Mouse (Mus musculus) embryonic facial prominence, embryonic 12.5 days (tissue): ENCODE measurements around the gene Map3k9. TPM values are rescaled to one million over a fixed set of nuclear protein-coding genes. Genes with fewer than 3 reads are reported as not detected.

Experiments
- ATAC-seq: fragments of 200-750 bp; cut with Nextera tagmentation; 2 replicates; pipeline ENCODE4 v1.8.0; 2017; ENCODE audit not compliant: insufficient number of reproducible peaks, insufficient read depth, low FRiP score, low TSS enrichment
- H3K27ac ChIP-seq: fragments of 300-500 bp; sonication (generic); 2 replicates; pipeline ENCODE4 v1.5.1; 2016; ENCODE audit warnings: mild to moderate bottlenecking
- H3K27me3 ChIP-seq: fragments of 300-500 bp; sonication (generic); 2 replicates; pipeline ENCODE4 v1.6.1; 2016; ENCODE audit warnings: mild to moderate bottlenecking, moderate library complexity
- H3K36me3 ChIP-seq: fragments of 300-500 bp; sonication (generic); 2 replicates; pipeline ENCODE4 v1.6.1; 2016; ENCODE audit warnings: mild to moderate bottlenecking
- H3K4me1 ChIP-seq: fragments of 300-500 bp; sonication (generic); 2 replicates; pipeline ENCODE4 v1.6.1; 2016
- H3K4me2 ChIP-seq: fragments of 300-500 bp; sonication (generic); replicated peaks from 2 replicates; pipeline ENCODE4 v1.6.1; 2016; ENCODE audit warnings: mild to moderate bottlenecking, moderate library complexity
- H3K4me3 ChIP-seq: fragments of 300-500 bp; sonication (generic); 2 replicates; pipeline ENCODE4 v1.5.1; 2016; ENCODE audit warnings: mild to moderate bottlenecking
- H3K9ac ChIP-seq: fragments of 300-500 bp; sonication (generic); 2 replicates; pipeline ENCODE4 v1.6.1; 2016; ENCODE audit warnings: mild to moderate bottlenecking, moderate library complexity
- H3K9me3 ChIP-seq: fragments of 300-500 bp; sonication (generic); 2 replicates; pipeline ENCODE4 v1.6.1; 2016; ENCODE audit warnings: mild to moderate bottlenecking, moderate library complexity
- WGBS: fragments of 180-500 bp; shearing (Covaris S2); methylation state at CpG from one replicate; pipeline ENCODE4 v1.1.7; 2016; 5-methylcytosine and 5-hydroxymethylcytosine counted together
- polyA plus RNA-seq: library from polyadenylated mRNA; unstranded; fragments of >200 nt; fragmentation: Nextera tagmentation; extraction: Ambion mirVana; gene quantifications from 2 replicates; pipeline ENCODE4 v1.2.1, GENCODE M21; 2016

The Map3k9 gene
- polyA plus RNA-seq: 1.6 and 1.8 TPM in 2 replicates

DNA sequence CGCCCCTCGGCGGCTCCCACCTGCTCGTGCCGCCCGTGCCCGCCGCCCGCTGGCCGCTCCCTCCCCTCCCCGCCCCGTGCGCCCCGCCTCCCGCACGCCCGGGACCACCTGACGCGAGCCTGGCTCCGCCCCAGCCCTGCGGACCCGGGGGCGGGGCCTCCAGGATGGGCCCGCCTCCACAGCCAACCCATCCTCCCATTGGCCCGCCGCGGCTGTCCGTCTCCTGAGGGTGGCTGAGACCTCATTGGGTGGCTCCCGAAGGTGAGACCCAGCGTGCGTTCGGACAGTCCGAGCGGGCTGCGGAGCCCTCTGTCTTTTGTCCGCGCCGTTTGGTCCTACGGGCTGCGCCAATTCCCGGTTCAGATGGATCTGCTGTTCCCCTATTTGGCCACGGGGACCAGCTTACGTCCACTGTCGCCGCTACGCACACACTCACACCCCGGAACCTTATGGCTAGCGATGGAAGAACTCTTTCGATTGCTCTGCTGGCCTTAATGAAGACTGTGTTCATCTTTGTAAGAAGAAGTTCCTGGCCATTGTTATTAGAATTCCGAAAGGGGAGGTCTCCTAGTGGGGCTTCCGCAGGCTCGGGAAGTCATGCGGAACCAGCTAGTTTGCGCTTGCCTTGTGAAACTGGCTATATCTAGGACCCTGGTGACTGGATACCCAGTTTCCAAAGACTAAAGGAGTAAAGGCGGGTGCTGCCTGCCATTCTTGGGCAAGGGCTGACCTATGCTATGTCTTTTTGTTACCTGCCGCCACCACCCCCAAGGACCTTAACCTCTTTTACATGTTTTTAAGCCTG is at the start of gene Map3k9:
Gene Map3k9 (minus strand): TSS at position 71 of the 805 bp plus-strand sequence.
- peaks cover 36% of the 10 kb centered on the region for H3K27me3 ChIP-seq
- WGBS: under 1% methylated on average over 41 of the region's 56 CpGs

DNA sequence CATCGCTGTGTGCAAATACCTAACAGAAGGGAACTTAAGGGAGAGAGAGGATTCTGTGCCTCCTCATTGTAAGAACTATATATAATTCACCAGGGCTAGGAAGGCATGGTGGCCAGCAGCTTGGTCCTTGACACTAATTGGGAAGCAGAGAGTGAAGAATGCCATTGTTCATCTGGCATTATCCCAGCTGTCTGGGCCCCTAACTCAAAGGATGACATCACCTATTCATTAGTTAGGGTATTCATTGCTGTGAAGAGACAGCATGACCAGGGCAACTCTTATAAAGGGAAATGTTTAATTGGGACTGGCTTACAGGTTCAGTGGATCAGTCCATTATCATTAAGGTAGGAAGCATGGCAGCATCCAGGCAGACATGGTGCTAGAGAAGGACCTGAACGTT is 47.4 kb upstream of the Map3k9 start:
- no peak overlapping the region for H3K9ac ChIP-seq
- H3K4me3 ChIP-seq: no peak overlapping the region
- no peaks in the 10 kb centered on the region for H3K9me3 ChIP-seq
- no peaks in the 10 kb centered on the region for H3K36me3 ChIP-seq
- no peak overlapping the region for H3K27ac ChIP-seq
- 73% methylated on average over 2 of the region's 2 CpGs for whole genome bisulfite sequencing
- H3K4me2 ChIP-seq: no peak overlapping the region
- no peaks in the 10 kb centered on the region for H3K4me1 ChIP-seq
- no peak for ATAC-seq
- no peaks in the 10 kb centered on the region for H3K27me3 ChIP-seq

More for the DNA sequence above, at the start of gene Map3k9:
- Histone ChIP-seq H3K4me3 (peak within 1 kb of the TSS; percentile 68), H3K4me1 (no peaks in the 10 kb centered on the region), H3K27ac (no peak within 1 kb of the TSS), H3K9ac (peak within 1 kb of the TSS; percentile 61), H3K9me3 (no peaks in the 10 kb centered on the region), H3K4me2 (peak within 1 kb of the TSS; percentile 86), H3K36me3 (no peaks in the 10 kb centered on the region)
- ATAC-seq: peak; percentile 92

DNA sequence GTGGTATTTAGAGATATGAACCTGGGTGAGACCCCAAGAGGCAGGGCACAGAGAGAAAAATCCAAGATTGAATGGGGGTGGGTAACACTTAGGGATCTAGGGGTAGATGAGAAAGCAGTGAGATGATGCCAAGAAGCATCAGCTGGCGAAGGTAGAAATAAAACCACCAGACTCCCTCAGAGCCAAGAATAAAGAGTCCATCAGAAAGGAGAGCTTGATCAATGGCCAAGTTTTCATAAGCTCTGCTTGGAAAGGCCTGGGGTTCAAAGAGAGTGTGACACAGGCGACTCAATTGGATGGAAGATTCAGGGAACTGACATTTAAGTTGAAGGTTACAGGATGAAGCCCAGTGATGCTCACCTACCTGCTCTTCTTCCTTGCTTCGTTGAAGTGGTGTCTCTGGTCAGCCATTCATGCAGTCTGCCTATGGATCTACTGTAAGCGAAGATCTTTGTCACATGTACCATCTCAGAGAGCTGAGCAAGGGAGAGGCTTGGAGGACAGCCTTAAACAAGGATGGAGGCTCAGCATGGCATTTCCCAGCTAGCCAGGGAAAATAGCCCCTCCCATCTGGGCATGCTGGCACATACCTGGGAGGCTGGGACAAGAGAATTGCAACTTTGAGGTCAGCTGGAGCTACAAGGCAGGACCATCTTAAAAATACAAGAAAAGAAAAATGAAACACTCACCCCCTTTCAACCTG is 42.0 kb upstream of the Map3k9 start:
- Histone ChIP-seq H3K36me3 (no peaks in the 10 kb centered on the region), H3K9me3 (no peaks in the 10 kb centered on the region), H3K4me2 (no peak overlapping the region), H3K9ac (no peak overlapping the region), H3K27ac (no peak overlapping the region), H3K4me1 (no peaks in the 10 kb centered on the region), H3K4me3 (no peak overlapping the region), H3K27me3 (no peaks in the 10 kb centered on the region)
- 88% methylated on average over 4 of the region's 4 CpGs for WGBS
- ATAC-seq: no peak

DNA sequence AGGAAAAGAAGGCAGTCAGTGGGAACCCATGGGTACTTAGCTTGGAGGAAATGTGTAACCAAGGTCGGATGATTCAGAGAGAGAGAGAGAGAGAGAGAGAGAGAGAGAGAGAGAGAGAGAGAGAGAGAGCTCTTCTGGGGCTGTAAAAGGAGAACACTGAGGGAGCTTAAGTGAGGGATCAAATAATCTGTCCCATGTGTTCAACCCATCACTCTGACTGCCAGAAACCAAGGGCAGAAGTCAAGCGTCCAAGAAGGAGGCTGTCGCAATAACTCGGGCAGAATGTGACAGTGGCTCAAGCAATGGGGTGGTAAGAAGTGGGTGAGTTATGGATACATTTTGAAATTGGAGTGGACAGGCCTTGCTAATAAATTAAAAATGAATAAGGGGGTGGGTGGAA is 41.2 kb upstream of the Map3k9 start:
- H3K27ac ChIP-seq: no peak overlapping the region
- WGBS: 57% methylated on average over 4 of the region's 4 CpGs
- no peak for ATAC-seq
- no peaks in the 10 kb centered on the region; the same call in 1 of the 2 replicates for H3K4me1 ChIP-seq
- no peak overlapping the region for H3K9ac ChIP-seq
- no peaks in the 10 kb centered on the region for H3K9me3 ChIP-seq
- no peak overlapping the region for H3K4me3 ChIP-seq
- no peaks in the 10 kb centered on the region for H3K27me3 ChIP-seq
- H3K4me2 ChIP-seq: no peak overlapping the region
- no peaks in the 10 kb centered on the region for H3K36me3 ChIP-seq

DNA sequence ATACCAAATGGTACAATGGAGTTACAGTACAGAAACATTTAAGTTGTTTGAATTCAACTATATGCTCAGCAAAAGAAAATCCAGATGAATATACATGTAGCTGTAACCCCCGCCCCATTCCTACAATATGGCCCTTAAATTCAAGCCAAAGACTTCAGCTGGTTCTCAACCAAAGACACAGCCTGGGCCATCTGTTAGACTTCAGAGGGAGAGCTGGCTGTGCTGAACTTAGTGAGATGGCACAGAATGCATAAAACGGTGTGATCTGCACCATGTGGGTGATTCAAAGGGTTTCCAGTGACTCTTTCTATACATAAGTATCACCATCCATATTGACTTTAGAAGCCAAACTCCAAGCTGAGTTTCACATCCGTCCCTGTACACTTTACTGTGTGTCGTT is 39.7 kb upstream of the Map3k9 start:
- H3K4me1 ChIP-seq: peaks cover 10% of the 10 kb centered on the region
- ATAC-seq: no peak
- no peak overlapping the region for H3K9ac ChIP-seq
- no peak overlapping the region for H3K4me2 ChIP-seq
- H3K4me3 ChIP-seq: no peak overlapping the region
- H3K36me3 ChIP-seq: no peaks in the 10 kb centered on the region
- no peaks in the 10 kb centered on the region for H3K9me3 ChIP-seq
- H3K27me3 ChIP-seq: no peaks in the 10 kb centered on the region
- H3K27ac ChIP-seq: no peak overlapping the region
- 81% methylated on average over 4 of the region's 4 CpGs for WGBS

DNA sequence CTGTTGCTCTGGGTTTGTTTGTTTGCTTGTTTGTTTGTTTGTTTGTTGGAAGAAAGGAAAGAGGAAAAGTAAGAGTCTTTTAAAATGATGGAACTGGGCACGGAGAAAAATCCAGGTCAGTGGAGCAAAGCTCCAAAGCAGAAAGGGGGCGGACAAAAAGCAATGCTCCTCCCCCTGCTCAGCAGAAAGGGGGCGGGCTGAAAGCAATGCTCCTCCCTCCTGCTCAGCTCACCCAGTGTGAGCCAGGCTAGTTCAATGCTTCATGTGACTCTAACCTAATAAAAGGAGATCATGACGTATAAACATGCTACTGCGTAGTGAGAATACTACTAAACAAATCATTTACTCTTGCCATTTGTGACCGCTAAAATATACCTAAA is 36.1 kb upstream of the Map3k9 start:
- H3K27ac ChIP-seq: no peak overlapping the region
- H3K9ac ChIP-seq: no peak overlapping the region
- peak overlapping the region; percentile 33 for H3K4me2 ChIP-seq
- H3K9me3 ChIP-seq: no peaks in the 10 kb centered on the region
- no peak for ATAC-seq
- no peaks in the 10 kb centered on the region for H3K27me3 ChIP-seq
- WGBS: 47% methylated on average over 6 of the region's 6 CpGs
- H3K36me3 ChIP-seq: no peaks in the 10 kb centered on the region
- peaks cover 10% of the 10 kb centered on the region for H3K4me1 ChIP-seq
- H3K4me3 ChIP-seq: no peak overlapping the region

DNA sequence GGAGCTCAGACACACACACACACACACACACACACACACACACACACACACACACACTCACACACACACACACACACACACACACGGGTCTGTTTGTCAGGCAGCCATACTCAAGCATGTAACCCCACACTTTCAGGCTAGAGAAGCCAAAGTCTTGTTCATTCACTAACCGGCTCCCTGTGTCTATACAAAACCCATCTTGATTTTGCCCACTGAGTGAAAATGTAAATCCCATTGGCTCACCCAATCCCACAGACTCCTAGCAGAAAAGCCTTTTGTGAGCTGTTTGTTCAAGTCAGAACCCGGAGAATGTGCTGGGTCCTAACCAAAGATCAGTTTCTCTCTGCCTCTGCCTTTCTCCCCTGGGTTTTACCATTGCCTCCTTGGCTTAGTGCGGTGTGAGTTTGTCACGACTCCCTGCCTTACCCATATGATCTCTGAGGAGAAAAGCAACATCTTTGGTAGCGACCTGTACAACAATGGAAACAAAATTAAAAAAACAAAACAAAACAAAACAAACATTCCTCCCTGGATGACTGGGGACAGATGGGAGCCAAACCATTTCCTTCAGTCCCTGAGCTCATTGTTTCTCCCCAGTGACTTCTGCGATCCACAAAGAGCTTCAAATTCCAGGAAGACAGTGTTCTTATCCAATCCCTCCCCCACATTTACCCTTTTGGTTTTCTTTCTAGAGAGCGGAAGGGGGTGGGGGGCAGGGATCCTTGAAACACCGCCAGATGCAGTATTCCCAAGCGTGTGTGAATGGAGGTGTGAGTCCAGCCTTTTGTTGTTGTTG is 35.6 kb upstream of the Map3k9 start:
- no peaks in the 10 kb centered on the region for H3K36me3 ChIP-seq
- H3K4me1 ChIP-seq: peaks cover 10% of the 10 kb centered on the region
- H3K27ac ChIP-seq: no peak overlapping the region
- peak overlapping the region; percentile 33 for H3K4me2 ChIP-seq
- WGBS: 12% methylated on average over 10 of the region's 10 CpGs
- no peak overlapping the region for H3K4me3 ChIP-seq
- ATAC-seq: no peak
- H3K27me3 ChIP-seq: no peaks in the 10 kb centered on the region
- no peaks in the 10 kb centered on the region for H3K9me3 ChIP-seq
- H3K9ac ChIP-seq: no peak overlapping the region

DNA sequence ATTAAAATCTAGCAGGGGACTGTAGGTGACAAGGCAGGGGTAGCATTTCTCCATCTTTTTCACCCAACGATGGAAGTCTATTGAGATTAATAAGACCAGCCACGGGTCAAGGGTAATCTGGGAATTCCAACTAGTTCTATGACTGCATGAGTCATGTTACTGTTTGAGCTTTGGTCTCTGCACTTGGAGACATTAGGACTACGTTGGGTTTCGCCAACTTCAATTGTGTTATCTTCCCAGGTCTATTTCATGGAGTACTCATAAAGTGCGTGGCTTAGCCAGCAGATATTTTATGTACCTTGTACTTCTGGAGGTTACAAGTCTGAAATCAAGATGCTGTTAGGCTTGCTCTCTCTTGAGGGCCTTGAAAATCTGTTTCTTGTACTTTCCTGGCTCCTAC is 33.8 kb upstream of the Map3k9 start:
- Histone ChIP-seq H3K36me3 (no peaks in the 10 kb centered on the region), H3K4me1 (peaks cover 10% of the 10 kb centered on the region), H3K27ac (no peak overlapping the region), H3K9me3 (no peaks in the 10 kb centered on the region), H3K4me2 (no peak overlapping the region), H3K9ac (no peak overlapping the region), H3K4me3 (no peak overlapping the region), H3K27me3 (no peaks in the 10 kb centered on the region)
- WGBS: 90% methylated on average over 5 of the region's 5 CpGs
- no peak for ATAC-seq

DNA sequence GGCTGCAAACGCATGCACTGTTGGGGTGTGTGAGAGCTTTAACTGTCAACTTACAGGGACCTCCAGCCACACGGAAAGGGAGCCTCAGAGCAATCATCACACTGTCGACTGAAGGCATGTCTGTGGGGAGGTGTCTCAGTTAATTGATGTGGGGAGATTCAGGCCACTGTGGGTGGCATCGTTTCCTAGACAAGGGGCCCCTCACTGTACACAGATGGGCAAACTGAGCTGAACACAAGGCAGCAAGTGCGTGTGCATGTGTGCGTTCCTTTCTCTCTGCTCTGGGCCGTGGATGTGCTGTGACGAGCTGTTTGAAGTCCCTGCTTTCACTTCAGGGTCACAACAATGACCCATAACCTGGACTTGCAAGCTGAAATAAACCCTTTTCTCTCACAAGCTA is 29.4 kb upstream of the Map3k9 start:
- no peak overlapping the region for H3K27ac ChIP-seq
- no peaks in the 10 kb centered on the region; the same call in 1 of the 2 replicates for H3K4me1 ChIP-seq
- H3K9ac ChIP-seq: no peak overlapping the region
- H3K4me2 ChIP-seq: no peak overlapping the region
- no peak overlapping the region for H3K4me3 ChIP-seq
- H3K9me3 ChIP-seq: no peaks in the 10 kb centered on the region
- no peaks in the 10 kb centered on the region for H3K27me3 ChIP-seq
- 41% methylated on average over 8 of the region's 8 CpGs for WGBS
- H3K36me3 ChIP-seq: no peaks in the 10 kb centered on the region
- no peak for ATAC-seq

DNA sequence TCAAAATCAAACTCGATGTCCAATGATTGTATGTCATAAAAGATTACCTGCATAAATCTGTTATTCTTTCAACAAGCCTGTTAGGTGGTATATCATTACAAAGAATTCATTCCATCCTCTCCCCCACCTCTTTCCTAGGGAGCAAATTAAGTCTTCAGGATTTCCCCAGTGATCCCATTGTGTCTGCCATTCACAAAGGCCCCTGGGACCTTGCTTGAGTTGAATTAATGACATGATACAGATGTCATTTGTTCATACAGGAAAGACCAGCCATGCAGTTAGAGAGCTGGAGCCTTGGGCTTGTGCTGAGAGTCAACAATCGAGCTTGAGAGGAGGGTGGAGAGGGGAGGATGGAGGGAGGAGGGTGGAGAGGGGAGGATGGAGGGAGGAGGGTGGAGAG is 27.6 kb upstream of the Map3k9 start:
- no peak for ATAC-seq
- Histone ChIP-seq H3K27me3 (no peaks in the 10 kb centered on the region), H3K4me1 (no peaks in the 10 kb centered on the region; the same call in 1 of the 2 replicates), H3K4me3 (no peak overlapping the region), H3K9me3 (no peaks in the 10 kb centered on the region), H3K4me2 (no peak overlapping the region), H3K27ac (no peak overlapping the region), H3K9ac (no peak overlapping the region), H3K36me3 (no peaks in the 10 kb centered on the region)
- WGBS: 57% methylated on average over 2 of the region's 2 CpGs

DNA sequence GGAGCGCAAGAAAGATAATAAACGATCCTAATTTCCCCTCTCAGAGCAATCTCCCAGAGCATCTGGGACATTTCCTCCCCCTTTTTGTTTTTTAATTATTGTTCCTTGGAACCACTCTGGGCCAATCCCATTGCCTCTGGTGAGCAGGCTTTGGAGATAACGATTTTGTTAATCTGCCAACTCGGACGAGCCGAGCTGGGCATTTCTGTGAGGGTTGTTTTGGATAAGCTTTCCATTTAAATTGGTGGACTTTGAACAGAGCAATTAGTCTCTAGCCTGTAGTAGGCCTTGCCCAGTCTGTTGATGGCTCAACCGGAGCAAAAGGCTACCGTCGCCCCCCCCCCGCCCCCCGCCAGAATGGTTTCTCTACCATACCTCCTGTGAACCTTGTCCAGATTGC is 27.0 kb upstream of the Map3k9 start:
- no peaks in the 10 kb centered on the region for H3K36me3 ChIP-seq
- WGBS: 33% methylated on average over 11 of the region's 11 CpGs
- peak overlapping the region; percentile 34 for H3K4me3 ChIP-seq
- H3K9ac ChIP-seq: no peak overlapping the region
- no peak for ATAC-seq
- H3K4me2 ChIP-seq: peak overlapping the region; percentile 58
- no peaks in the 10 kb centered on the region; the same call in 1 of the 2 replicates for H3K4me1 ChIP-seq
- H3K27ac ChIP-seq: no peak overlapping the region
- H3K27me3 ChIP-seq: no peaks in the 10 kb centered on the region
- H3K9me3 ChIP-seq: no peaks in the 10 kb centered on the region
